Mouse (Mus musculus) stomach, embryonic 14.5 days (tissue): ENCODE results near the gene Timp3. TPM values are rescaled to one million over a fixed set of nuclear protein-coding genes. Genes with fewer than 3 reads are reported as not detected.

Experiments used
- ATAC-seq: fragments of 200-750 bp; cut with Nextera tagmentation; 2 replicates; pipeline ENCODE4 v1.8.0; 2017; ENCODE audit warnings: low read depth, moderate TSS enrichment; ENCODE audit not compliant: insufficient number of reproducible peaks, insufficient read depth, low FRiP score
- H3K27ac ChIP-seq: fragments of 300-500 bp; sonication (generic); 2 replicates; pipeline ENCODE4 v1.5.1; 2014; ENCODE audit warnings: mild to moderate bottlenecking, low read length, moderate library complexity, mixed read lengths
- H3K27me3 ChIP-seq: fragments of 300-500 bp; sonication (generic); 2 replicates; pipeline ENCODE4 v1.6.1; 2014; ENCODE audit warnings: low read length, control low read depth, mixed read lengths; ENCODE audit not compliant: control insufficient read depth, insufficient read depth
- H3K36me3 ChIP-seq: fragments of 300-500 bp; sonication (generic); 2 replicates; pipeline ENCODE4 v1.6.1; 2014; ENCODE audit warnings: mild to moderate bottlenecking, control low read depth, low read length, moderate library complexity, mixed read lengths; ENCODE audit not compliant: control insufficient read depth, insufficient read depth
- H3K4me1 ChIP-seq: fragments of 300-500 bp; sonication (generic); 2 replicates; pipeline ENCODE4 v1.6.1; 2014; ENCODE audit warnings: low read length, control low read depth, mixed read lengths; ENCODE audit not compliant: control insufficient read depth, insufficient read depth
- H3K4me2 ChIP-seq: fragments of 300-500 bp; sonication (generic); replicated peaks from 2 replicates; pipeline ENCODE4 v1.6.1; 2014; ENCODE audit warnings: low read depth, low read length, control low read depth
- H3K4me3 ChIP-seq: fragments of 300-500 bp; sonication (generic); 2 replicates; pipeline ENCODE4 v1.5.1; 2014; ENCODE audit warnings: low read depth, low read length, control low read depth
- H3K9ac ChIP-seq: fragments of 300-500 bp; sonication (generic); replicated peaks from 2 replicates; pipeline ENCODE4 v1.6.1; 2014; ENCODE audit warnings: low read depth, mild to moderate bottlenecking, control low read depth, low read length, moderate library complexity, mixed read lengths
- H3K9me3 ChIP-seq: fragments of 300-500 bp; sonication (generic); 2 replicates; pipeline ENCODE4 v1.6.1; 2016; ENCODE audit warnings: low read depth, low read length, control low read depth; ENCODE audit not compliant: control insufficient read depth
- WGBS: fragments of 180-500 bp; shearing (Covaris S2); extraction: QIAGEN DNeasy Blood & Tissue Kit; methylation state at CpG from one replicate; pipeline ENCODE4 v1.1.7; 2014; 5-methylcytosine and 5-hydroxymethylcytosine counted together
- polyA plus RNA-seq: library from polyadenylated mRNA; unstranded; fragments of >200 nt; fragmentation: Nextera tagmentation; extraction: Ambion mirVana; gene quantifications from 2 replicates; pipeline ENCODE4 v1.2.1, GENCODE M21; 2014

Gene Timp3
- polyA plus RNA-seq, 1 experiment from 2014 or later = 88.0 TPM

DNA sequence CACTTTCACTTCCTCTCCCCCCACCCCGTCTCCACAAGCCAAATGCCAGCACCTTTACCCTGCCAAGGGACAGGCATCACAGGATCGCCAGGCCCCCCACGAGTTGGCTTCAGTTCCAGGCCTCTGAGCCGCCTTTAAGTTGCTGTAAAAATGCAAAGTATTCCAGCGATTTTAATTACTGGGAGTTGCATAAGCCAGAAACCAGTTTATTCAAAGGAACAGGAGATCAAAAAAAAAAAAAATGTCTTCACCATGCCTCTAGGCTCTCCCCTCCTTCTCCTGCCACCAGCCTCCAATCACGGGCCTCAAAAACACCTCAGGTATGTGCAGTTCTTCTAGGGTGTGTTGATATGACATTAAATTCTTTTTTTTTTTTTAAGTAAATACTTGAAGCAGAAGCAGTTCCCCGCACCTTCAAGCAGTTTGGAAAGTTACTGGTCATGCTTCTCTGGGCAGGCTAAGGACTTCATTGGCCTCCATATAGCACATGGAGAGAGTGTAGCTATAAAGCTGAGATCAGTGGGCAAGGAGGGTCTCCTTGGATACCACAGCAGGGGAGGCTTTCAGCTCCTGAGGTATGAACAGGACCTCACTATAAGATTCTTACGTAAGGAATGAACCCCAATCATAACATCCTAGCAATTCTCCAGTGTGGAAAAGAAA lies 9.9 kb upstream of the Timp3 start:
- H3K36me3 ChIP-seq = no peaks in the 10 kb centered on the region
- WGBS = 59% methylated on average over 8 of the region's 8 CpGs
- no peak overlapping the region for H3K4me2 ChIP-seq
- H3K27me3 ChIP-seq = no peaks in the 10 kb centered on the region
- no peaks in the 10 kb centered on the region for H3K4me1 ChIP-seq
- no peak overlapping the region for H3K4me3 ChIP-seq
- H3K27ac ChIP-seq = no peak overlapping the region
- no peak overlapping the region for H3K9ac ChIP-seq
- H3K9me3 ChIP-seq = no peaks in the 10 kb centered on the region
- no peak for ATAC-seq

DNA sequence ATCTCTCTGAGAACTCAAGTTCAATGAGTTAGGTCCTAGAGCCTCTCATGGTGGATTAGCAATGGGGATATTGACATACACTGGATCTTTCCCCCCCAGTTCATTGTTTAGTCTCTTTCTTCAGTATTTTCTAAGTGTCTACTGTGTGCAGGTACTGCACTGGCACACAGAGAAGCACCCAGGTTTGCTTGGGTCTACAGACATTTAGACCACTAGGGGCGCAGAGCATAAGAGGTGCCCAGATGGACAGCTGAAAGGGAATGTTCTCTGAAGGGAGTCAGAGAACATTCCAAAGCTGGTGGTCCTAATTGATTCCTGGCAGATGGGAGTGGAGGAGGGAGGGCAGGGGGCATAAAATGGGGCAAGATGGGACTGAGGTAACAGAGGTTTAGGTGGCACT lies 6.3 kb upstream of the Timp3 start:
- H3K27ac ChIP-seq = no peak overlapping the region
- H3K36me3 ChIP-seq = no peaks in the 10 kb centered on the region
- H3K9ac ChIP-seq = no peak overlapping the region
- no peaks in the 10 kb centered on the region for H3K27me3 ChIP-seq
- H3K4me3 ChIP-seq = no peak overlapping the region
- H3K4me2 ChIP-seq = no peak overlapping the region
- no peak for ATAC-seq
- H3K4me1 ChIP-seq = no peaks in the 10 kb centered on the region
- no peaks in the 10 kb centered on the region for H3K9me3 ChIP-seq
- WGBS = 86% methylated on average over 1 of the region's 1 CpGs

DNA sequence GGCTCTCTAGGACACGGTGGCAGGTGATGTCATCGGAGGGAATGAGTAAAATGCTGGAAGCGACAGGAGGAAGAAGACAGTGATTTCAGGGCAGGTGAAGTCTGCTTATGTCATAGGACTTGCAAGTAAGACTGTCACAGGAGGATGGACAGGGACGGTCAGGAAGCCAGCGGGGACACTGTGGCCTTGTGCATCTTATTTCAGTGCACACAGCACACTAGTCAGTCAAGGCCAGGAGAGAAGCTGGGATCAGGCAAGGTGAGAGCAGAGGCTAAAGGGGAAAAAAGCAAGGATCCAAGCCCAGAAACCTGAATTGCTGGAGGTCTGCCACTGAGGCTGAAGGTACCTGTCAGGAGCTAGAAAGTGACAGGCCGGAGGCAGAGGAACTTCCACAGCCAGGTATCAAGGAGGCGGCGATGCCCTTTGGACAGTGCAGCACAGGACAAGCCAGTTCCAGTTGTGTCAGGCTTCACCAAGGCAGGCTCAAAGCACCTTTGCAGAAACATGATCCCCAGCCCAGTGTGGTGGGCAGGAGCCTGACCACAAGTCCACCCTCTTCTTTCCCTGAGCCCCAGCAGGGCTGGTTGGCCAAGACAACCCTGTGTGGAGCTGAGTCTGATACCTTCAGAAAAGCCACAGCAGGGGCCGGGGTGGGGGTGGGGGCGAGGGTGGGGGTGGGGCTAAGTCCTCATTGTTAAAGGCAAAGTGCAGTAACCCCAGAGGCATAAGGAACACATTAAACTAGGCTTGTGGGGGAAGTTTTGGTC lies 5.4 kb upstream of the Timp3 start:
- no peaks in the 10 kb centered on the region for H3K27me3 ChIP-seq
- H3K4me1 ChIP-seq = no peaks in the 10 kb centered on the region
- no peaks in the 10 kb centered on the region for H3K36me3 ChIP-seq
- H3K27ac ChIP-seq = no peak overlapping the region
- H3K9me3 ChIP-seq = no peaks in the 10 kb centered on the region
- no peak overlapping the region for H3K4me2 ChIP-seq
- WGBS = 72% methylated on average over 10 of the region's 10 CpGs
- no peak overlapping the region for H3K9ac ChIP-seq
- no peak overlapping the region for H3K4me3 ChIP-seq
- ATAC-seq = 0 out of 2 replicates have a peak, but pooled peaks have one; percentile 39

DNA sequence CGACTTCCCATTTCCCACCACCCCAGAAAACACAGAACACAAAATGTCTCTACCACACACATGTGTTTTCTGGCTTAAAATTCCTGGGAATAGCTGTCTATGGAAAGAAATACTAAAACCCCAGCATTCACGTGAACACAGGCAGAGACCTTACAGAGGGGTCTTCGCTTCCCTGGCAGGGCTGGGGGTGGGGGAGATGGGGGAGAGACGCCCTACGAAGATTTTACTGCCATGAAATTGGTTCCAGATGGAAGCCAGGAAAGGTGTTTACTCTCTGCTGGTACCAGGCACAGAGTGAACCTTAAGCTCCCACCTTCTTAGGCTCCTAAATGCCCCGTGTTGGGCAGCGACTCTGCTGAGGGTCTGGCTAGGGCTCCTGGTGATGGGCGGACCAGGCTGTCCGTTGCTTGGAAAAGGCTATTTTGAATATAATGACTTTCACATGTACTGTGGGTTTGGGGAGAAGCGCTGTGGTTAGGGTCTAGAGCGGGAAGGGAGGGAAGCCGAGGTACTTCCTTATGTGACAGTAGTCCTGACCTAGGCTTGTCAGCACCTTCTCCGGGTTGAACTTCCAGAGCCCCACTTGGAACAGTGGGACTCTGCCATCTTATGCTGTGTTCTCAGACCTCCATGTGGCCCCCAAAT lies 4.6 kb upstream of the Timp3 start:
- Histone ChIP-seq H3K27ac (no peak overlapping the region), H3K4me2 (peak overlapping the region; percentile 29), H3K27me3 (no peaks in the 10 kb centered on the region), H3K9ac (no peak overlapping the region), H3K4me1 (no peaks in the 10 kb centered on the region), H3K4me3 (no peak overlapping the region), H3K36me3 (no peaks in the 10 kb centered on the region), H3K9me3 (no peaks in the 10 kb centered on the region)
- no peak for ATAC-seq
- WGBS = 32% methylated on average over 13 of the region's 13 CpGs

DNA sequence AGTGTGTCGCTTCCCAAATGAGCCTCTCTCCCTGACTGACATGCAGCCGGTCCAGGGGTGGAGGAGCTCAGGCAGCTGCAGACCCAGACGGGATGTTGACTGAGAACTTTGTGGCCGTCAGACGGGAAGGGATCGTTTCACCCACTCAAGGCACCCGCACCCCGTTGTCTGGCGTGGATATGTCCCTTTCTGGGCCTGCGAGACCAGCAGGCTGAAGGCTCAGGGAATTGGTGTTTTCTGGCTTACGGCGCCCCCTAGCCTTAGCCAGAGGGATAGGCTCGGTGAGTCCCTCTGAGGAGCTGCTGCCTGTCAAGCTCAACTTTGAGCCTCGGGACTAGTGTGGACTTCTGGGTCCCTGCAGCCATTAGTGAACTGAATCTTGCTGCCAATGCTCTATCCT lies 4.1 kb upstream of the Timp3 start:
- no peaks in the 10 kb centered on the region for H3K27me3 ChIP-seq
- no peak overlapping the region for H3K9ac ChIP-seq
- H3K4me3 ChIP-seq = no peak overlapping the region

DNA sequence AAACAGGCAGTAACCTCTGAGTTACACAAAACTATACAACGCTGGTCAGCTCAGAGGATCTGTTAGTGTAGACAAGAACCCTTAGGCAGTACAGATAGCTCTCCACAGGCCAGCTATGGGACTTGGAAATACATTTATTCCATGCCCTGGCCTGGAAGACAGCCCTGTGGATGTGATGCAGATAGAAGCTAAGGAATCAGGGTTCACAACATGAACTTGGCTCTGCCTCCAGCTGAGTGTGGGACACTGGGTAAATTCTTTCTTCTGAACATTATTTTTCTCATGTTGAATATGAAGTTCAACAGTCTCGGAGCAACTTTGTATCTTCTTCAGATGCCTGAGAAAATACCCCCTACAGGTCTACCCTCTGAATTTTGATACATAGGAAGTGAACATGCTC lies 2.9 kb upstream of the Timp3 start:
- 81% methylated on average over 2 of the region's 2 CpGs for WGBS
- no peak for ATAC-seq
- Histone ChIP-seq H3K9me3 (no peaks in the 10 kb centered on the region), H3K4me3 (no peak overlapping the region), H3K4me1 (0 out of 2 replicates have a peak, but pooled peaks cover 3% of the 10 kb centered on the region), H3K27me3 (no peaks in the 10 kb centered on the region), H3K27ac (no peak overlapping the region), H3K36me3 (no peaks in the 10 kb centered on the region), H3K9ac (no peak overlapping the region), H3K4me2 (no peak overlapping the region)

More for the DNA sequence above, 4.1 kb upstream of the Timp3 start:
- H3K4me2 ChIP-seq = peak overlapping the region; percentile 29
- no peak overlapping the region for H3K27ac ChIP-seq
- ATAC-seq = peak; percentile 35; the same call in 1 of the 2 replicates
- no peaks in the 10 kb centered on the region for H3K4me1 ChIP-seq
- whole genome bisulfite sequencing = 9% methylated on average over 14 of the region's 14 CpGs
- H3K9me3 ChIP-seq = no peaks in the 10 kb centered on the region
- H3K36me3 ChIP-seq = no peaks in the 10 kb centered on the region

- Histone ChIP-seq H3K27me3 (no peaks in the 10 kb centered on the region), H3K9ac (no peak overlapping the region), H3K4me1 (peaks cover 10% of the 10 kb centered on the region; the same call in 1 of the 2 replicates), H3K9me3 (no peaks in the 10 kb centered on the region), H3K4me3 (no peak overlapping the region), H3K4me2 (no peak overlapping the region), H3K36me3 (no peaks in the 10 kb centered on the region), H3K27ac (no peak overlapping the region)
- 83% methylated on average over 6 of the region's 6 CpGs for WGBS
- no peak for ATAC-seq
These were observed 1.8 kb upstream of the Timp3 start for GRCm38 (mm10) chr10:86298326-86298725.

GRCm38 (mm10) chr10:86299795-86300194 lies 377 bp upstream of the Timp3 start:
- ATAC-seq = no peak
- H3K27me3 ChIP-seq = no peaks in the 10 kb centered on the region
- peak overlapping the region; percentile 86 for H3K4me2 ChIP-seq
- no peak overlapping the region; the same call in 1 of the 2 replicates for H3K9ac ChIP-seq
- H3K27ac ChIP-seq = no peak overlapping the region
- H3K9me3 ChIP-seq = no peaks in the 10 kb centered on the region
- peak overlapping the region; percentile 71 for H3K4me3 ChIP-seq
- peaks cover 15% of the 10 kb centered on the region; the same call in 1 of the 2 replicates for H3K4me1 ChIP-seq
- WGBS = 32% methylated on average over 6 of the region's 6 CpGs
- H3K36me3 ChIP-seq = no peaks in the 10 kb centered on the region; the same call in 1 of the 2 replicates
